Mouse (Mus musculus): ENCODE data around the gene Spata1. TPM values are rescaled to one million over a fixed set of nuclear protein-coding genes. Genes with fewer than 3 reads are reported as not detected.

Spata1 gene
- polyA plus RNA-seq, 1 experiment from 2014 or later = 0.62 TPM

- ATAC-seq = peak; percentile 74
- no peaks in the 10 kb centered on the region for H3K4me1 ChIP-seq (ENCODE audit: insufficient read depth)
- no peak for TF ChIP-seq CTCF (IDR thresholded peaks at IDR 0.05; ENCODE audit: low read depth)
- TF ChIP-seq EP300 (IDR thresholded peaks at IDR 0.05; ENCODE audit: low read depth) = no peak
- no peak overlapping the region for H3K4me2 ChIP-seq (ENCODE audit: low read depth, low read length)
- H3K27me3 ChIP-seq (ENCODE audit: insufficient read depth, low read length) = no peaks in the 10 kb centered on the region
- DNase-seq = no peak
- H3K4me3 ChIP-seq (ENCODE audit: low read depth, low read length) = no peak overlapping the region
- no peak overlapping the region for H3K9ac ChIP-seq (replicated peaks)
- H3K36me3 ChIP-seq (replicated peaks; ENCODE audit: insufficient read depth, low read length) = peaks cover 17% of the 10 kb centered on the region
- peak overlapping the region; percentile 25; the same call in 1 of the 2 replicates for H3K27ac ChIP-seq (ENCODE audit: low read depth)
- WGBS (ENCODE audit: insufficient replicate concordance) = 64% methylated on average over 7 of the region's 7 CpGs
- H3K9me3 ChIP-seq (ENCODE audit: low read length) = no peaks in the 10 kb centered on the region
These were observed 56.2 kb downstream of the Spata1 start for GRCm38 (mm10) chr3:146443380-146443779.

- H3K4me2 ChIP-seq (ENCODE audit: low read depth, low read length) = no peak overlapping the region
- peak overlapping the region; percentile 25; the same call in 1 of the 2 replicates for H3K27ac ChIP-seq (ENCODE audit: low read depth)
- WGBS (ENCODE audit: insufficient replicate concordance) = 94% methylated on average over 8 of the region's 8 CpGs
- DNase-seq (no peak), ATAC-seq (no peak)
- no peak overlapping the region for H3K4me3 ChIP-seq (ENCODE audit: low read depth, low read length)
- no peak overlapping the region for H3K9ac ChIP-seq (replicated peaks)
- no peak for TF ChIP-seq EP300 (IDR thresholded peaks at IDR 0.05; ENCODE audit: low read depth)
- TF ChIP-seq CTCF (IDR thresholded peaks at IDR 0.05; ENCODE audit: low read depth) = no peak
- H3K36me3 ChIP-seq (replicated peaks; ENCODE audit: insufficient read depth, low read length) = peaks cover 21% of the 10 kb centered on the region
- no peaks in the 10 kb centered on the region for H3K9me3 ChIP-seq (ENCODE audit: low read length)
- H3K4me1 ChIP-seq (ENCODE audit: insufficient read depth) = no peaks in the 10 kb centered on the region
- H3K27me3 ChIP-seq (ENCODE audit: insufficient read depth, low read length) = no peaks in the 10 kb centered on the region
These were observed 56.6 kb downstream of the Spata1 start for GRCm38 (mm10) chr3:146442936-146443335.

GRCm38 (mm10) chr3:146442484-146442883 is 57.1 kb downstream of the Spata1 start:
- 85% methylated on average over 7 of the region's 7 CpGs for WGBS (ENCODE audit: insufficient replicate concordance)
- Histone ChIP-seq H3K9ac (replicated peaks) (no peak overlapping the region), H3K27me3 (ENCODE audit: insufficient read depth, low read length) (no peaks in the 10 kb centered on the region), H3K27ac (ENCODE audit: low read depth) (no peak overlapping the region), H3K4me1 (ENCODE audit: insufficient read depth) (no peaks in the 10 kb centered on the region), H3K4me3 (ENCODE audit: low read depth, low read length) (no peak overlapping the region), H3K4me2 (ENCODE audit: low read depth, low read length) (no peak overlapping the region), H3K36me3 (replicated peaks; ENCODE audit: insufficient read depth, low read length) (peaks cover 24% of the 10 kb centered on the region), H3K9me3 (ENCODE audit: low read length) (no peaks in the 10 kb centered on the region)
- no peak for DNase-seq
- TF ChIP-seq CTCF (IDR thresholded peaks at IDR 0.05; ENCODE audit: low read depth) (no peak), EP300 (IDR thresholded peaks at IDR 0.05; ENCODE audit: low read depth) (no peak)
- no peak for ATAC-seq

- Histone ChIP-seq H3K36me3 (replicated peaks; ENCODE audit: insufficient read depth, low read length) (peaks cover 43% of the 10 kb centered on the region), H3K9ac (replicated peaks) (no peak overlapping the region), H3K4me1 (ENCODE audit: insufficient read depth) (no peaks in the 10 kb centered on the region), H3K9me3 (ENCODE audit: low read length) (no peaks in the 10 kb centered on the region), H3K4me3 (ENCODE audit: low read depth, low read length) (no peak overlapping the region), H3K27ac (ENCODE audit: low read depth) (no peak overlapping the region), H3K4me2 (ENCODE audit: low read depth, low read length) (no peak overlapping the region), H3K27me3 (ENCODE audit: insufficient read depth, low read length) (no peaks in the 10 kb centered on the region)
- ATAC-seq (no peak), DNase-seq (no peak)
- 91% methylated on average over 7 of the region's 7 CpGs for WGBS (ENCODE audit: insufficient replicate concordance)
- no peak for TF ChIP-seq EP300 (IDR thresholded peaks at IDR 0.05; ENCODE audit: low read depth)
These were observed 59.1 kb downstream of the Spata1 start for GRCm38 (mm10) chr3:146440422-146440821.

- Histone ChIP-seq H3K4me2 (ENCODE audit: low read depth, low read length) (no peak overlapping the region), H3K36me3 (replicated peaks; ENCODE audit: insufficient read depth, low read length) (peaks cover 43% of the 10 kb centered on the region), H3K27ac (ENCODE audit: low read depth) (no peak overlapping the region), H3K4me3 (ENCODE audit: low read depth, low read length) (no peak overlapping the region), H3K27me3 (ENCODE audit: insufficient read depth, low read length) (no peaks in the 10 kb centered on the region), H3K4me1 (ENCODE audit: insufficient read depth) (no peaks in the 10 kb centered on the region), H3K9me3 (ENCODE audit: low read length) (no peaks in the 10 kb centered on the region), H3K9ac (replicated peaks) (no peak overlapping the region)
- WGBS (ENCODE audit: insufficient replicate concordance) = 94% methylated on average over 12 of the region's 12 CpGs
- TF ChIP-seq CTCF (IDR thresholded peaks at IDR 0.05; ENCODE audit: low read depth) (no peak), EP300 (IDR thresholded peaks at IDR 0.05; ENCODE audit: low read depth) (no peak)
- no peak for DNase-seq
- no peak for ATAC-seq
These were observed 59.5 kb downstream of the Spata1 start for GRCm38 (mm10) chr3:146440011-146440410.

GRCm38 (mm10) chr3:146436114-146436513 is 63.4 kb downstream of the Spata1 start:
- Histone ChIP-seq H3K9ac (replicated peaks) (no peak overlapping the region), H3K4me2 (ENCODE audit: low read depth, low read length) (no peak overlapping the region), H3K4me1 (ENCODE audit: insufficient read depth) (no peaks in the 10 kb centered on the region), H3K27ac (ENCODE audit: low read depth) (no peak overlapping the region), H3K4me3 (ENCODE audit: low read depth, low read length) (no peak overlapping the region), H3K9me3 (ENCODE audit: low read length) (no peaks in the 10 kb centered on the region), H3K36me3 (replicated peaks; ENCODE audit: insufficient read depth, low read length) (peaks cover 59% of the 10 kb centered on the region), H3K27me3 (ENCODE audit: insufficient read depth, low read length) (no peaks in the 10 kb centered on the region)
- TF ChIP-seq EP300 (IDR thresholded peaks at IDR 0.05; ENCODE audit: low read depth) (no peak), CTCF (IDR thresholded peaks at IDR 0.05; ENCODE audit: low read depth) (no peak)
- ATAC-seq = no peak
- DNase-seq = no peak
- WGBS (ENCODE audit: insufficient replicate concordance) = 93% methylated on average over 8 of the region's 8 CpGs

- H3K4me2 ChIP-seq (ENCODE audit: low read depth, low read length) = no peak overlapping the region
- ATAC-seq (no peak), DNase-seq (no peak)
- TF ChIP-seq EP300 (IDR thresholded peaks at IDR 0.05; ENCODE audit: low read depth) (no peak), CTCF (IDR thresholded peaks at IDR 0.05; ENCODE audit: low read depth) (no peak)
- H3K36me3 ChIP-seq (replicated peaks; ENCODE audit: insufficient read depth, low read length) = peaks cover 61% of the 10 kb centered on the region
- no peaks in the 10 kb centered on the region for H3K4me1 ChIP-seq (ENCODE audit: insufficient read depth)
- H3K27me3 ChIP-seq (ENCODE audit: insufficient read depth, low read length) = no peaks in the 10 kb centered on the region
- H3K9ac ChIP-seq (replicated peaks) = no peak overlapping the region
- 92% methylated on average over 11 of the region's 11 CpGs for WGBS (ENCODE audit: insufficient replicate concordance)
- H3K27ac ChIP-seq (ENCODE audit: low read depth) = no peak overlapping the region
- no peak overlapping the region for H3K4me3 ChIP-seq (ENCODE audit: low read depth, low read length)
- no peaks in the 10 kb centered on the region for H3K9me3 ChIP-seq (ENCODE audit: low read length)
These were observed 64.0 kb downstream of the Spata1 start for GRCm38 (mm10) chr3:146435533-146435932.

Measured in liver, postnatal 0 days (tissue).